Mouse (Mus musculus) heart, embryonic 11.5 days (tissue): ENCODE data around the gene Tcf20. TPM values are rescaled to one million over a fixed set of nuclear protein-coding genes. Genes with fewer than 3 reads are reported as not detected.

Experiments used
- ATAC-seq: fragments of 200-750 bp; cut with Nextera tagmentation; replicated peaks from 2 replicates; pipeline ENCODE4 v1.8.0; 2017; ENCODE audit warnings: moderate library complexity; ENCODE audit not compliant: insufficient number of reproducible peaks, low FRiP score, low TSS enrichment
- H3K27ac ChIP-seq: fragments of 300-500 bp; sonication (generic); 2 replicates; pipeline ENCODE4 v1.5.1; 2014; ENCODE audit warnings: mild to moderate bottlenecking, low read depth, low read length
- H3K27me3 ChIP-seq: fragments of 300-500 bp; sonication (generic); 2 replicates; pipeline ENCODE4 v1.6.1; 2014; ENCODE audit warnings: mild to moderate bottlenecking, low read length, mixed read lengths; ENCODE audit not compliant: control insufficient read depth, insufficient read depth
- H3K36me3 ChIP-seq: fragments of 300-500 bp; sonication (generic); 2 replicates; pipeline ENCODE4 v1.6.1; 2014; ENCODE audit warnings: mild to moderate bottlenecking, low read length, moderate library complexity, mixed read lengths; ENCODE audit not compliant: control insufficient read depth, insufficient read depth
- H3K4me1 ChIP-seq: fragments of 300-500 bp; sonication (generic); 2 replicates; pipeline ENCODE4 v1.6.1; 2014; ENCODE audit warnings: low read length; ENCODE audit not compliant: control insufficient read depth, insufficient read depth
- H3K4me2 ChIP-seq: fragments of 300-500 bp; sonication (generic); 2 replicates; pipeline ENCODE4 v1.6.1; 2014; ENCODE audit warnings: mild to moderate bottlenecking, moderate library complexity
- H3K4me3 ChIP-seq: fragments of 300-500 bp; sonication (generic); 2 replicates; pipeline ENCODE4 v1.5.1; 2014; ENCODE audit warnings: low read depth, low read length
- H3K9ac ChIP-seq: fragments of 300-500 bp; sonication (generic); 2 replicates; pipeline ENCODE4 v1.6.1; 2014; ENCODE audit warnings: mild to moderate bottlenecking, low read depth, low read length, moderate library complexity
- H3K9me3 ChIP-seq: fragments of 300-500 bp; sonication (generic); replicated peaks from 2 replicates; pipeline ENCODE4 v1.6.1; 2016; ENCODE audit warnings: low read length; ENCODE audit not compliant: control insufficient read depth
- WGBS: fragments of 180-500 bp; shearing (Covaris S2); extraction: QIAGEN DNeasy Blood & Tissue Kit; methylation state at CpG from one replicate; pipeline ENCODE4 v1.1.7; 2014; ENCODE audit not compliant: insufficient replicate concordance; 5-methylcytosine and 5-hydroxymethylcytosine counted together
- polyA plus RNA-seq: library from polyadenylated mRNA; unstranded; fragments of >200 nt; fragmentation: Nextera tagmentation; extraction: Ambion mirVana; gene quantifications from 2 replicates; pipeline ENCODE4 v1.2.1, GENCODE M21; 2014

Gene Tcf20
- polyA plus RNA-seq, 1 experiment from 2014 or later, result 6.7 TPM

DNA sequence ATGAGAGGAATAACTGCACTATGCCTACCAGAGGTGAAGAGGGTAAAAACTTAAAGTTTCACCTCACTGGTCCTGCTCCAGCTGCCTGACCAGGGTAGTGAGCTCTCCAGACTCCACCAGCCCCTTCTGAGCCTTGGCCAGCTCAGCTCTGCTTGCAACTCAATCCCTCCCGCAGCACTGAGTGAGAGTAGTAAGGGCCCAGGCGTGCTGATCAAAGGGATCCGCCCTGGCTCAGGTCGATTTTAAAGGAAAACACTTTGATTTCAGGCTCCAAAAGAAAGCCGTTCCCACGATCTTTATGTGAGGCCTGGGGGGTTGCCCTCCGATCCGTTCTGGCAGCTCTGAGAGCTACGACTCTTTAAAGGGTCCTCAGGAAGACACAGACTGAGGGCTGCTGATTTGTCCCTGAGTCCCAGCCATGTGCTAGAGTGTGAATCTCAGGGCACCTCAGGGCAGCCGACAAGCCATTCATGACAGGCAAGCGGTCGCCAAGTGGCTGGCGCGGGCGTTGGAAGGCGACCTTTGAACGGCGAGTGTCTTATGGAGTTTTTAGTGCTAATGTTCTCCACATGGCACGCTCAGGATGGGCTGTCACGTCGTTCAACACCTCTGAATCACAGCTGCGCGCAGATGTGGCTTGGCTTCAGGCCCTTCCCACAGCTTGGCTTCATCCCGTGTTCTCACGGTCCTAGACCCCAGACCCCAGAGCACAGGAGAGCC is 37.5 kb upstream of the Tcf20 start:
- Histone ChIP-seq H3K4me1 (peaks cover 23% of the 10 kb centered on the region), H3K9ac (no peak overlapping the region), H3K4me3 (no peak overlapping the region), H3K9me3 (no peaks in the 10 kb centered on the region), H3K36me3 (no peaks in the 10 kb centered on the region), H3K27ac (no peak overlapping the region), H3K4me2 (peak overlapping the region; percentile 46), H3K27me3 (peaks cover 17% of the 10 kb centered on the region)
- no peak for ATAC-seq
- 8% methylated on average over 25 of the region's 25 CpGs for WGBS

DNA sequence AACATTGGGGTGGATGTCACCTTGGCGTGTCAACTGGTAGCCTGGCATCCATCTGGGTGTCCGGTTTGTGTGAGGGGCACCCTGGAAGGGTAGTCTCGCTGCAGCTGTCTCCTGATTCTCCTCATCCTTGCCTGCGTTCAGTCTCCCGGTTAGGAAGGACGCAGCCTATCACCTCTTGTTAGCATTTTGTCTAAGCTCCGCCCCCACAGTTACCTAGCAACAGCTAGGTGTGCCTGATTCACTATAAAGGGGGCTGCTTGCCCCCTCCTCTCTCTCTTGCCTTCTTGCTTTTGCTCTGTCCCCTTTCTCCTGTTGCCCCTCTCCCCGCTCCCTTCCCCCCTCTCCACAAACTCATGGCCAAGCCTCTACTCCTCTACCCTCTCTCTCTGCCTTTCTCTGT is 35.3 kb upstream of the Tcf20 start:
- 33% methylated on average over 8 of the region's 8 CpGs for WGBS
- ATAC-seq, result no peak
- H3K27ac ChIP-seq, result no peak overlapping the region
- H3K4me1 ChIP-seq, result peaks cover 16% of the 10 kb centered on the region
- no peaks in the 10 kb centered on the region for H3K9me3 ChIP-seq
- peaks cover 17% of the 10 kb centered on the region for H3K27me3 ChIP-seq
- no peaks in the 10 kb centered on the region for H3K36me3 ChIP-seq
- H3K4me2 ChIP-seq, result no peak overlapping the region
- H3K9ac ChIP-seq, result no peak overlapping the region
- H3K4me3 ChIP-seq, result no peak overlapping the region

DNA sequence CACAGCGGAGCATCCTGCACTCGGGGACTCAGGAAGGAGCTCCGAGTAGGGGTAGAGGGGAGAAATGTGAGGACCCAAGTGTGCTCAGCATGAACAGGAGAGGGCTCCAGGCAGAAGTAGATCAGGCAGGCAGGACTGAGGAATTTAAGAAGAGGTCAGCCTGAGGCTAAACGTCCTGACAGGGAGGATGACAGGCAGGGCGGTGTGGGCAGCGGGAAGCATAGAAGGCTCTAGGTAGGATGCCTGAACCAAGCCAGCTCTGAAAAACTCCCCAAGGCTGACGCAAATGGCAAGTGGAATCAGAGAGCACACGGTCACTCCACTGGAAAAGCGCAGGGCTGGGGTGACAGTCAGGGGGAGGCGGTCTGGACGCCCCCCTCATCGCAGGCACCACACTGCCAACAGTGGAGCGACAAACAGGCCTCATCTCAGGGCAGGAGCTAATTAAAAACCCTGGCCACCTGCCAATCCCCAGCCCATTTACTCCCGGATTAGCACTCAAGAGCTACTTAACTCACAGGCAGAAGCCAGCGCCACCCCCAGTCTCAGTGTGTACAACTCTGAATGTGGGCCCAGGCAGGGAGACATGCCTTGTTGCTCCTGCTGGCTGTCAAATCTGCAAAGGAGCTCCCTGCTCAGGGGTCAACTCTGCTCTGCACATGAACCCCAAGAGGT is 23.5 kb upstream of the Tcf20 start:
- H3K9ac ChIP-seq, result no peak overlapping the region

DNA sequence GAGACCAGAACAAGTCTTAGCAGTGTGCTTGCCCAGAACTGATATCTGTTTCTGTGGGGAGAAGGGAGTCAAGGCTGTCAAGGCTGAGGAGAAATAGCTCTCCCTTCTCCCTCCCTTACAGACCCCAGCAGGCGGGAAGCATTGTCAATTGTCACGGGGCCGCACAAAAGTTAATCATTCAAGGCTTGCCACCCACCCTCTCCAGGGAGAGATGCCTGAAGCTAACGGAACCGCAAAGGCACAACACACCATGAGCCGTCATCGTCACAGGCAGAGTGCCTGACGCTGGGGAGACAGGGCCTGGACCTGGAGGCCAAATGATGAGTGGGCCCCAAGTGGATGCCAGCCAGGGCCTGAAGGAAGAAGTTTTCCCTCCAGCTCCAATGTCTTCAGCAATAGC is 22.8 kb upstream of the Tcf20 start:
- Histone ChIP-seq H3K4me2 (0 out of 2 replicates have a peak overlapping the region, but pooled peaks have one; percentile 0), H3K4me1 (peaks cover 14% of the 10 kb centered on the region), H3K36me3 (no peaks in the 10 kb centered on the region), H3K27me3 (0 out of 2 replicates have a peak, but pooled peaks cover 3% of the 10 kb centered on the region), H3K9ac (no peak overlapping the region), H3K4me3 (no peak overlapping the region), H3K27ac (no peak overlapping the region), H3K9me3 (no peaks in the 10 kb centered on the region)
- ATAC-seq, result no peak
- WGBS, result 30% methylated on average over 8 of the region's 8 CpGs

More for the DNA sequence above, 23.5 kb upstream of the Tcf20 start:
- Histone ChIP-seq H3K4me1 (peaks cover 14% of the 10 kb centered on the region), H3K9me3 (no peaks in the 10 kb centered on the region), H3K27ac (peak overlapping the region; percentile 0; the same call in 1 of the 2 replicates), H3K4me3 (no peak overlapping the region), H3K36me3 (no peaks in the 10 kb centered on the region), H3K4me2 (peak overlapping the region; percentile 31; the same call in 1 of the 2 replicates), H3K27me3 (0 out of 2 replicates have a peak, but pooled peaks cover 3% of the 10 kb centered on the region)
- 29% methylated on average over 15 of the region's 15 CpGs for WGBS
- peak; percentile 50 for ATAC-seq

DNA sequence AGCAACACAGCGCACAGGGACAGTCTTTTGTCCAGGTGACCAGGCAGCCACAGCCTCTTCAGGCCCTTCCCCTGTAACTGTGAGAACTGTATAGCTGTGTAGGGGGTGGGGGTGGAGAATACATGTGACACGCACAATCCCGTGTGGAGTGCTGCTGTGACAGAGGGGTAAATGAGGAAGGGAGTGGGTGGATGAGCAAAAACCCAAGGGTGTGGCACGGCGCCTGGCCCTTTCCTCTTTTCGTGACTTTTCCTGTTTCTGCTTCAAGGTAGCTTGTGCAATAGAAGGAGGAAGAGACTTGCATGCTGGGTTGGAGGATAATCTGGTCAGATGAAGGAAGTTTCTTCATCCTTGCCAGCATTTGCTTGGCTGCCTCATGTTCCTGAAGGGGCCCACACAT is 21.9 kb upstream of the Tcf20 start:
- no peak for ATAC-seq

DNA sequence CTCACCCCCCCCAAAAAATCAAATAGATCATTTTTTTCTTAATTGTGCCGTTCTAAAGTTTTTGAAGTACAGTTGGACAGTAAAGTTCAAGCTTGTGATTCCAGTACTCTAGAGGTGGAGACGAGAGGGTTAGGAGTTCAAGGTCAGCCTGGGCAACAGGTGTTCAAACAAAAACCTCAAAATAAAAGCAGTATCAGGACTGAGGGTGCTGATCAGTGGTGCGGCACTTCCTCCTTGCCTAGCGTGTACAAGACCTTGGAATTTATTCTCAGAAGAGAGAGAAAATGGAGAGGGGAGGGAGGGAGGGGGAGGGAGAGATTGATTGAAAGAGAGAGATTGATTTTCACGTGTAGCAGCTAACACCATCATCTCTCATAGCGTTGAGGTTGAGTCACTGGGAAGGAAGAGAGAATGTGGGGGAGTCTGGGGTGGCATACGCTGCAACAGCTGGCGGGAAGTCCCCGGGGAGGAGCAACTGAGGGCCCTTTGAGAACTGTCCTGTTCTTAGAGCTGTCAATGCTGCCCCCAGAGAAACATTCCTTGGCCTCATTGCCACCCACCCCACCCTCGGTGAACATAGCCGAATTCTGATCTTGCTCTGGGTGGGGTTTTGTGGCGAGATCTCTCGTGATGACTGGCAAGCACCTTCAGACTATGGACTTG is 21.2 kb upstream of the Tcf20 start:
- Histone ChIP-seq H3K27ac (no peak overlapping the region), H3K36me3 (no peaks in the 10 kb centered on the region), H3K4me1 (peaks cover 14% of the 10 kb centered on the region), H3K4me3 (no peak overlapping the region), H3K9ac (no peak overlapping the region), H3K9me3 (no peaks in the 10 kb centered on the region), H3K27me3 (no peaks in the 10 kb centered on the region), H3K4me2 (no peak overlapping the region)
- ATAC-seq, result no peak
- 72% methylated on average over 13 of the region's 13 CpGs for WGBS

More for the DNA sequence above, 21.9 kb upstream of the Tcf20 start:
- Histone ChIP-seq H3K9ac (no peak overlapping the region), H3K4me3 (no peak overlapping the region), H3K36me3 (no peaks in the 10 kb centered on the region), H3K9me3 (no peaks in the 10 kb centered on the region), H3K4me2 (no peak overlapping the region), H3K27ac (no peak overlapping the region), H3K27me3 (0 out of 2 replicates have a peak, but pooled peaks cover under 1% of the 10 kb centered on the region), H3K4me1 (peaks cover 14% of the 10 kb centered on the region)
- WGBS, result 83% methylated on average over 6 of the region's 6 CpGs

DNA sequence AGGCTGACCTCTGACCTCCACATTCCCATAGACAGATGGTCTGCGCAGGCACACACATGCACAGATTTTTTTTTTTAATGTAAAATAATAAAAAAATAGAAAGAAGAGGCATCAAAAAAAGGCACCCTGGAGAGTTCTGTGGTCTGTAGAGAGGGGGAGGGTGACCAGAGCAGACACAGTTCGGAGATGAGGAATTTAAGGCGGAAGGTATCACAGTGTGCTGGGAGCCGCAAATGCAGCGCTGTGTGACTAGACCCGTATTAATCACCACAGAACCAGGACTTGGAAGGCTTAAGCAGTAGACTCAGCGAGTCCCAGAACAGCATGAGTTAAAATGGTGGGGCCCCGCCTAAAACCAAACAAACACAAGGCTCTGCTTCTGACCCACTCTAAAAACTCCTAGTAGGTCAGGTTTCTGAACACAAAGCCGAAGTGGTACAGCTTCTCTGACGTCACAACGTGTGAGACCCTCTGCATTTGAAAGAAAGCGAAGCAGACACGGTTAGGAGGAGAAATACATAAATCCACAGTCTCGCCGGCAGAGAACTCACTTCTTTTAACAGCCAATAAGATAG is 19.8 kb upstream of the Tcf20 start:
- no peak for ATAC-seq
- Histone ChIP-seq H3K4me2 (no peak overlapping the region), H3K4me3 (no peak overlapping the region), H3K9me3 (no peaks in the 10 kb centered on the region), H3K4me1 (peaks cover 17% of the 10 kb centered on the region), H3K9ac (no peak overlapping the region), H3K36me3 (no peaks in the 10 kb centered on the region), H3K27ac (no peak overlapping the region), H3K27me3 (peaks cover 5% of the 10 kb centered on the region; the same call in 1 of the 2 replicates)
- 50% methylated on average over 15 of the region's 15 CpGs for whole genome bisulfite sequencing
